Mouse (Mus musculus): Measurements from ENCODE around the gene A730061H03Rik. TPM values are rescaled to one million over a fixed set of nuclear protein-coding genes. Genes with fewer than 3 reads are reported as not detected.
A peak's percentile ranks its signal among the peaks of the same experiment; 100 is the strongest.

Gene A730061H03Rik
- polyA plus RNA-seq, 1 experiment from 2014 or later: not detected

GRCm38 (mm10) chr14:55578668-55579269, 18.6 kb upstream of the A730061H03Rik start:
- Histone ChIP-seq H3K4me2 (peak overlapping the region; percentile 88), H3K4me1 (peaks cover 12% of the 10 kb centered on the region), H3K4me3 (replicated peaks) (peak overlapping the region; percentile 67), H3K27me3 (no peaks in the 10 kb centered on the region; the same call in 1 of the 2 replicates), H3K36me3 (replicated peaks) (peaks cover 18% of the 10 kb centered on the region), H3K9ac (peak overlapping the region; percentile 86), H3K27ac (peak overlapping the region; percentile 80), H3K9me3 (no peaks in the 10 kb centered on the region)
- peak; percentile 63 for ATAC-seq (ENCODE audit: low FRiP score)
- 31% methylated on average over 6 of the region's 6 CpGs for WGBS

GRCm38 (mm10) chr14:55577871-55578667, 17.9 kb upstream of the A730061H03Rik start, which contains the start of gene Psme1:
Psme1 (plus strand) TSS chr14:55578123.
- Histone ChIP-seq H3K9ac (peak within 1 kb of the TSS; percentile 86), H3K4me3 (replicated peaks) (peak within 1 kb of the TSS; percentile 67), H3K27ac (peak within 1 kb of the TSS; percentile 80), H3K27me3 (no peaks in the 10 kb centered on the region), H3K4me1 (peaks cover 12% of the 10 kb centered on the region), H3K4me2 (peak within 1 kb of the TSS; percentile 88), H3K9me3 (no peaks in the 10 kb centered on the region), H3K36me3 (replicated peaks) (peaks cover 18% of the 10 kb centered on the region)
- ATAC-seq (ENCODE audit: low FRiP score): peak; percentile 94
- WGBS: 3% methylated on average over 32 of the region's 32 CpGs

GRCm38 (mm10) chr14:55576376-55576775, 16.2 kb upstream of the A730061H03Rik start:
- ATAC-seq (ENCODE audit: low FRiP score): no peak
- peaks cover 12% of the 10 kb centered on the region for H3K4me1 ChIP-seq
- no peak overlapping the region for H3K4me2 ChIP-seq
- peaks cover 13% of the 10 kb centered on the region for H3K36me3 ChIP-seq (replicated peaks)
- no peak overlapping the region for H3K9ac ChIP-seq
- no peak overlapping the region for H3K4me3 ChIP-seq (replicated peaks)
- H3K27me3 ChIP-seq: no peaks in the 10 kb centered on the region
- H3K9me3 ChIP-seq: no peaks in the 10 kb centered on the region
- H3K27ac ChIP-seq: no peak overlapping the region
- 86% methylated on average over 16 of the region's 16 CpGs for WGBS

- H3K4me2 ChIP-seq: no peak overlapping the region
- no peak overlapping the region for H3K9ac ChIP-seq
- H3K27ac ChIP-seq: no peak overlapping the region
- ATAC-seq (ENCODE audit: low FRiP score): no peak
- H3K36me3 ChIP-seq (replicated peaks): peaks cover 8% of the 10 kb centered on the region
- peaks cover 12% of the 10 kb centered on the region for H3K4me1 ChIP-seq
- WGBS: 82% methylated on average over 13 of the region's 13 CpGs
- H3K9me3 ChIP-seq: no peaks in the 10 kb centered on the region
- no peak overlapping the region for H3K4me3 ChIP-seq (replicated peaks)
- no peaks in the 10 kb centered on the region for H3K27me3 ChIP-seq
Measured at GRCm38 (mm10) chr14:55575711-55576110, 15.5 kb upstream of the A730061H03Rik start.

GRCm38 (mm10) chr14:55575302-55575701, 15.1 kb upstream of the A730061H03Rik start, which contains the start of gene Fitm1:
Fitm1 (plus strand) TSS chr14:55575617.
- H3K27ac ChIP-seq: no peak within 1 kb of the TSS
- no peak within 1 kb of the TSS for H3K4me3 ChIP-seq (replicated peaks)
- no peaks in the 10 kb centered on the region for H3K9me3 ChIP-seq
- H3K4me2 ChIP-seq: no peak within 1 kb of the TSS
- peaks cover 12% of the 10 kb centered on the region for H3K4me1 ChIP-seq
- H3K36me3 ChIP-seq (replicated peaks): peaks cover 4% of the 10 kb centered on the region
- H3K27me3 ChIP-seq: no peaks in the 10 kb centered on the region
- no peak within 1 kb of the TSS for H3K9ac ChIP-seq
- ATAC-seq (ENCODE audit: low FRiP score): no peak
- WGBS: 78% methylated on average over 7 of the region's 8 CpGs

GRCm38 (mm10) chr14:55571760-55572159, 11.6 kb upstream of the A730061H03Rik start:
- no peak overlapping the region for H3K4me2 ChIP-seq
- no peaks in the 10 kb centered on the region for H3K27me3 ChIP-seq
- peaks cover 28% of the 10 kb centered on the region for H3K36me3 ChIP-seq (replicated peaks)
- no peak overlapping the region for H3K4me3 ChIP-seq (replicated peaks)
- H3K9ac ChIP-seq: no peak overlapping the region
- no peaks in the 10 kb centered on the region for H3K9me3 ChIP-seq
- no peaks in the 10 kb centered on the region for H3K4me1 ChIP-seq
- no peak for ATAC-seq (ENCODE audit: low FRiP score)
- H3K27ac ChIP-seq: no peak overlapping the region

GRCm38 (mm10) chr14:55570588-55570987, 10.4 kb upstream of the A730061H03Rik start:
- ATAC-seq (ENCODE audit: low FRiP score): no peak
- Histone ChIP-seq H3K4me3 (replicated peaks) (no peak overlapping the region), H3K27me3 (no peaks in the 10 kb centered on the region), H3K4me2 (no peak overlapping the region), H3K9ac (no peak overlapping the region), H3K27ac (no peak overlapping the region), H3K36me3 (replicated peaks) (peaks cover 40% of the 10 kb centered on the region), H3K9me3 (no peaks in the 10 kb centered on the region), H3K4me1 (no peaks in the 10 kb centered on the region)
- 87% methylated on average over 2 of the region's 2 CpGs for WGBS

- Histone ChIP-seq H3K4me1 (no peaks in the 10 kb centered on the region), H3K4me2 (no peak overlapping the region), H3K27ac (no peak overlapping the region), H3K27me3 (no peaks in the 10 kb centered on the region), H3K9me3 (no peaks in the 10 kb centered on the region), H3K9ac (no peak overlapping the region), H3K36me3 (replicated peaks) (peaks cover 62% of the 10 kb centered on the region), H3K4me3 (replicated peaks) (no peak overlapping the region)
- 91% methylated on average over 3 of the region's 3 CpGs for WGBS
- ATAC-seq (ENCODE audit: low FRiP score): no peak
Measured at GRCm38 (mm10) chr14:55567496-55567895, 7.3 kb upstream of the A730061H03Rik start.

GRCm38 (mm10) chr14:55565748-55566147, 5.5 kb upstream of the A730061H03Rik start:
- Histone ChIP-seq H3K4me2 (no peak overlapping the region), H3K4me1 (peaks cover 14% of the 10 kb centered on the region), H3K27me3 (no peaks in the 10 kb centered on the region), H3K9me3 (no peaks in the 10 kb centered on the region), H3K9ac (no peak overlapping the region), H3K4me3 (replicated peaks) (no peak overlapping the region), H3K36me3 (replicated peaks) (peaks cover 62% of the 10 kb centered on the region), H3K27ac (no peak overlapping the region)
- 81% methylated on average over 3 of the region's 3 CpGs for WGBS
- ATAC-seq (ENCODE audit: low FRiP score): no peak

- Histone ChIP-seq H3K27ac (no peak overlapping the region), H3K27me3 (no peaks in the 10 kb centered on the region), H3K4me1 (peaks cover 17% of the 10 kb centered on the region), H3K9ac (no peak overlapping the region), H3K4me2 (no peak overlapping the region), H3K9me3 (no peaks in the 10 kb centered on the region), H3K36me3 (replicated peaks) (peaks cover 49% of the 10 kb centered on the region), H3K4me3 (replicated peaks) (no peak overlapping the region)
- no peak for ATAC-seq (ENCODE audit: low FRiP score)
- WGBS: 88% methylated on average over 11 of the region's 11 CpGs
Measured at GRCm38 (mm10) chr14:55563249-55563648, 3.0 kb upstream of the A730061H03Rik start.

- Histone ChIP-seq H3K27ac (no peak overlapping the region), H3K4me3 (replicated peaks) (no peak overlapping the region), H3K36me3 (replicated peaks) (peaks cover 35% of the 10 kb centered on the region), H3K4me1 (peaks cover 17% of the 10 kb centered on the region), H3K4me2 (no peak overlapping the region), H3K9ac (no peak overlapping the region), H3K9me3 (no peaks in the 10 kb centered on the region), H3K27me3 (no peaks in the 10 kb centered on the region)
- WGBS: 85% methylated on average over 10 of the region's 10 CpGs
- no peak for ATAC-seq (ENCODE audit: low FRiP score)
Measured at GRCm38 (mm10) chr14:55561860-55562259, 1.7 kb upstream of the A730061H03Rik start.

GRCm38 (mm10) chr14:55559799-55560201, 406 bp downstream of the A730061H03Rik start, which contains the start of gene Dcaf11:
Dcaf11 (plus strand) TSS chr14:55560006.
- Histone ChIP-seq H3K4me2 (peak within 1 kb of the TSS; percentile 81), H3K9ac (peak within 1 kb of the TSS; percentile 71), H3K27ac (peak within 1 kb of the TSS; percentile 98), H3K36me3 (replicated peaks) (peaks cover 15% of the 10 kb centered on the region), H3K4me1 (peaks cover 18% of the 10 kb centered on the region), H3K9me3 (no peaks in the 10 kb centered on the region), H3K4me3 (replicated peaks) (peak within 1 kb of the TSS; percentile 69), H3K27me3 (no peaks in the 10 kb centered on the region)
- ATAC-seq (ENCODE audit: low FRiP score): peak; percentile 84
- under 1% methylated on average over 27 of the region's 27 CpGs for WGBS
